Mouse (Mus musculus) frontal cortex, adult 2 months (tissue): ENCODE results near the gene Olfr628. TPM values are rescaled to one million over a fixed set of nuclear protein-coding genes. Genes with fewer than 3 reads are reported as not detected.
"Not testable (repeated sequence)": the region's sequence is repeated elsewhere in the genome, so short reads cannot be mapped to it uniquely, and the experiment has no call there.

Source experiments
- DNase-seq, 2 experiments: peaks; one replicate each; pipeline ENCODE4 v3.0.0; 2022; ENCODE audit warnings: low spot score in 1 of 2; ENCODE audit errors: extremely low spot score in 1 of 2
- polyA plus RNA-seq: library from polyadenylated mRNA; depleted of rRNA; stranded (reverse); fragments of >200 nt; gene quantifications from 2 replicates; pipeline ENCODE4 v1.2.3, GENCODE M21; 2012; rRNA removed

Gene Olfr628
- polyA plus RNA-seq: not detected in 2 replicates

DNA sequence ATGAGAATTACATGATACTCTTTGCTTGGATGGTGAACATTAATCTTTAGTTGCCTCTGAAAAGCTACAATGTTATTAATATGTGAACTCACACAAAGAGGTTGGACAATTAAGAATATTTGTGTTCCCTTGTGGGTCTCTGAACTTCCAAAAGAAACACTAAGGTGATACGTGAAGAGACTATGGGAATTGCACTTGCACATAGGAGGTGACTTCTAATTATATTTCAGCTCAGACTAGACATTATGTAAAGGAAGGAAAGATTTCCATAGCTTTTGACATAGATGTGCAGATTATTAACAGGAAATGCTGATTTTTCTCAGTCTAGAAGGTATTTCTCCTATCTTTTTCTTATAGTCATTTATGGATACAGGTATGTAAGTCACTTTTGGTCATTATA, at the start of gene Olfr628:
TSS of gene Olfr628 (plus strand) at position 301 of the 400 bp plus-strand sequence.
- DNase-seq: no peak

DNA sequence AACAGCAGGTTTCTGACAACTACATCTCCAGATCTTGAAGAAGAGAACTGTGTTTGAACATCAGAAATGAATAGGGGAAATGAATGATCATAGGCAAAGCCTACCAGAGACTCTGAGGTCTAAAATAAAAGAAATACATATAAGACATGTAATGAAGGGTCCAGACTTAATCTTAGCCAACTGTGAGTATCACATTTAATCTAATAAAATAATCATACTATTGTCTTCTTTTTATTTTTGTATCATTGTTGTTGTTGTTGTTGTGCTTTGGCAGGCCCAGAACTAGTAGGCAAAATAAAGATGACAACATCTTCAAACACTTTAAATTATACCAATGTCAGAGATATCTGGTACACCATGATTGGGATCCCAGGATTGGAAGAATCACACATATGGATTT, 47.8 kb upstream of the Olfr628 start, which contains the start of gene Olfr625-ps1:
TSS of gene Olfr625-ps1 (plus strand) at position 301 of the 400 bp plus-strand sequence.
- DNase-seq: no peak

DNA sequence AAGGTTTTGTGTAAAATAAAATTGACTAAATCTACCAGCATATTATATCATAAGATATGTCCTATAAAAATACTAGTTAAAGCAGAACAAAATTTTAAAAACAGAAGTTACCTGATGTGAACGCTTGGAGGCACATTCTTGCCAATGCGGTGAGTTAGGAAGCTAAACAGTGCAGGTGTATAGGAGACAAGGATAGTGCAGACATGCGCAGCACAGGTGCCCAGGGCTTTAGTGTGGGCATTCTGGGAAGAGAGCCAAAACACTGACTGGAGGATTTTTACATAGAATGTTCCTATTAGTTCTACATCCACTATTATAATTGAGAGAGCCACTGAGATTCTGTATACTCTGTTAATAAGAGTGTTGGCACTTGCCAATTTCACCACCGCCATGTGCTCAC, 30.7 kb upstream of the Olfr628 start:
- no peak for DNase-seq

DNA sequence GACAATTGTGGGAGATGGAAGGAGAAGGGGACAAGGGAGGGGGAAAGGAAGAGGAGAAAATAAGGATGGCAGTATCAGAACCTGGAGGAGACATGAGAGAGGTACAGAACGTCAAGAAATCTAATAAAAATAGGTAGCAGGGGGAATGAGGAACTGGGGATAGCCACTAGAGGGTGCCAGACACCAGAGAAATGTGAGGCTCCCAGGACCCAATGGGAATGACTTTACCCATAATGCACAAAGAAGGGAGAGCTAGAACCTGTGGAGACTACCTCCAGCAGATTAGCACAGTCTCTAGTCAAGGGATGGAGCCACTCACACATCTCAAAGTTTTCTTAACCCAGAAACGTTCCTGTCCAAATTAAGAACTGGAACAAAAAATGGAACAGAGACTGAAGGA, 18.1 kb upstream of the Olfr628 start:
- DNase-seq: no peak

DNA sequence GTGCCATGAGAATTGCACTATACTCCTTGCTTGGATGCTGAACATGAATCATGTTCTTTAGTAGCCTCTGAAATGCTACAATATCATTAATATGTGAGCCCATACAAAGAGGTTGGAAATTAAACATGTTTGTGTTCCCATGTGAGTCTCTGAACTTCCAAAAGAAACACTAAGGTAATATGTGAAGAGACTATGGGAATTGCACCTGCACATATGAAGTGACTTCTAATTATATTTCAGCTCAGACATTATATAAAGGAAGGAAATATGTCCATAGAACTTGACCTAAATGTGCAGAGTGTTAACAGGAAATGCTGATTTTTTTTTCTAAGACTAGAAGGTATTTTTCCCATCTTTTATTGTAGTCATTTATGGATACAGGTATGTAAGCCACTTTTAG, 15.8 kb upstream of the Olfr628 start, which contains the start of gene Olfr243:
TSS of gene Olfr243 (plus strand) at position 301 of the 400 bp plus-strand sequence.
- DNase-seq: no peak

- not testable (repeated sequence) for DNase-seq
Observed at GRCm38 (mm10) chr7:103716398-103716797, 13.8 kb upstream of the Olfr628 start.

DNA sequence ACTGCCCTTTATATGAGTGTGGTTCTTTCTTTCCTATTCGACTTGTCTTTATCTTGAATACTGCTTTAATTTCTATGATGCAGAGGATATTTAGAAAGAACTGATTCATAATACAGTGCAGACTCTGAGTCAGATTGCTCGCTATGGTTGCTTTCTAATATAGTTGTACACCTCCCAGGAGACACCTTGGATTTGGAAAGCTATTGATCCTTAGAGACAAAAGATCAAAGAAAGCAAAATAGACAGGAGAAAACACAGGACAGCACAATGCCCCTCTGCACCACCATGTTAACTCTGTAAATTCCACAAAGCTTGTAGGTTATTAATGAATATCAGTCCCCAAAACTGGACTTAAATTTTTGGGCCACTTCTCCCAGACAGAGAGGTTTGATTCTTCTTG, 14.7 kb downstream of the Olfr628 start, which contains the start of gene Olfr629:
TSS of gene Olfr629 (minus strand) at position 101 of the 400 bp plus-strand sequence.
- no peak for DNase-seq

DNA sequence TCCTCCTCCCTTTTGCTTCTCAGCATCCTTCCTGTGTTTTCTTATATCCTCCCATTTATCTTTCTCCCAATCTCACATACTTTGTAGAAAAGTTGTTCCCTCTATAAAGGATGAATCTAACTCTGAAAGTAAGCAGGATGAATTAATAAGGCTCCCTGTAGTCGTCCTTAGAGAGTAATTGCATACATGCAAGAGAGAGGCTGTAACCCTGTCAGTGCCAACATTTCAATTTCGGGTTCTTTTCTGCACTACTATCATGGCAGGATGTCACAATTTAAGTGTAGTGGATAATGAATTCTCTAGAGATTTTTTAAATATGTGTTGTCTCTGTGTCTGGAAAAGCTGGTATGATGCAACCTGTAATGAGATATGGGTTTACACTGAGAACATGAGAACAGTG, 27.1 kb downstream of the Olfr628 start, which contains the start of gene Olfr630:
TSS of gene Olfr630 (minus strand) at position 101 of the 400 bp plus-strand sequence.
- DNase-seq: no peak

GRCm38 (mm10) chr7:103762212-103762611, 32.0 kb downstream of the Olfr628 start:
- not testable (repeated sequence) for DNase-seq

DNA sequence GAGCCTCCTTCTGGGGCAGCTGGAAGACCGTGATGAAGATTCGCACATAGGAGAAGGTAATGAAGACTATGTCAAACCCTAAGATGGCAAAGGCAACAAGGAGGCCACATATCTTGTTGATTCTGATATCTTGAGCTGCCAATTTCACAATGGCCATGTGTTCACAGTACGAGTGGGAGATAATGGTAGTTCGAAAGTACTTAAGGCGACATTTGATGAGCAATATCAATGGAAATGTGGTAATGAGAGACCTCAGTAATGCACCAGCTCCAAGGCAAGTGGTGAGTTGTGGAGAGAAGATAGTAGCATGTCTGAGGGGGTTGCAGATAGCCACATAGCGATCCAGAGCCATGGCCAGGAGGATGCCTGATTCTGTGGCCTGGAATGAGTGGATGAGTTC, 37.5 kb downstream of the Olfr628 start:
- DNase-seq: not testable (repeated sequence)

GRCm38 (mm10) chr7:103771494-103771893, 41.3 kb downstream of the Olfr628 start, which contains the start of gene Olfr69:
Gene Olfr69, minus strand, starts transcription at chr7:103771594.
- no peak for DNase-seq

DNA sequence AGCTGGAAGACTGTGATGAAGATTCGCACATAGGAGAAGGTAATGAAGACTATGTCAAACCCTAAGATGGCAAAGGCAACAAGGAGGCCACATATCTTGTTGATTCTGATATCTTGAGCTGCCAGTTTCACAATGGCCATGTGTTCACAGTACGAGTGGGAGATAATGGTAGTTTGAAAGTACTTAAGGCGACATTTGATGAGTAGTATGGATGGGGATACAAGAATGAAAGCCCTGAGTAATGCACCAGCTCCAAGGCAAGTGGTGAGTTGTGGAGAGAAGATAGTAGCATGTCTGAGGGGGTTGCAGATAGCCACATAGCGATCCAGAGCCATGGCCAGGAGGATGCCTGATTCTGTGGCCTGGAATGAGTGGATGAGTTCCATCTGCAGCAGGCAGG, 47.5 kb downstream of the Olfr628 start:
- DNase-seq: not testable (repeated sequence)

DNA sequence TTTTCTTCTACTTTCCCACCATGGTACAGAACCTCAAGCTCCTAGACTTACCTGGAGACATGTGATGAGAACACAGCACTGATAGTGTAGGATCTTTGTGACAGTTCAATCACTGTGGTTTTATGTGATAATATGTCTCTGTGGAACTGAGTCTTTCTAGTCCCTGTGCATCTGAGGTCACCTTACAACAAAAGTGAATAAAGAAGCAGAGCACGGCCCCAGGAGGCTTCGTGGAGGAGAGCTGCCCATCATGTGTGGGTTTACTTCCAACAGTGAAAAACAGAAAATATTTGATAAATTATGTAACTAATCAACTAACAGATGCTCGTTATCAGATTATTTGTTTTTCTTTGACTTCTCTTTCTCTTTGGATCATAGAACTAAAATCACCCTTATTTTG, 49.4 kb downstream of the Olfr628 start, which contains the start of gene Olfr68:
TSS of gene Olfr68 (minus strand) at position 101 of the 400 bp plus-strand sequence.
- DNase-seq: no peak

Other genes with a start within 250 kb of the Olfr628 start
- not detected in 2 replicates for gene Olfr609, start 232.3 kb upstream of the Olfr628 start, polyA plus RNA-seq
- gene Olfr610, start 218.3 kb upstream of the Olfr628 start, polyA plus RNA-seq: not detected in 2 replicates
- gene Olfr611, start 209.5 kb upstream of the Olfr628 start, polyA plus RNA-seq: not detected in 2 replicates
- gene Olfr612, start 187.7 kb upstream of the Olfr628 start, polyA plus RNA-seq: not detected in 2 replicates
- not detected in 2 replicates for gene Olfr613, start 182.3 kb upstream of the Olfr628 start, polyA plus RNA-seq
- gene Olfr615, start 174.3 kb upstream of the Olfr628 start, polyA plus RNA-seq: not detected in 2 replicates
- gene Olfr616, start 161.2 kb upstream of the Olfr628 start, polyA plus RNA-seq: not detected in 2 replicates
- gene Olfr617, start 157.3 kb upstream of the Olfr628 start, polyA plus RNA-seq: not detected in 2 replicates
- gene Olfr618, start 140.3 kb upstream of the Olfr628 start, polyA plus RNA-seq: not detected in 2 replicates
- not detected in 2 replicates for gene Olfr619, start 129.8 kb upstream of the Olfr628 start, polyA plus RNA-seq
- not detected in 2 replicates for gene Olfr620, start 117.8 kb upstream of the Olfr628 start, polyA plus RNA-seq
- not detected in 2 replicates for gene Olfr622, start 87.7 kb upstream of the Olfr628 start, polyA plus RNA-seq
- gene Olfr623, start 66.7 kb upstream of the Olfr628 start, polyA plus RNA-seq: not detected in 2 replicates
- 0.02 TPM in 1 of 2 replicates, not detected in the other for gene Olfr624, start 59.2 kb upstream of the Olfr628 start, polyA plus RNA-seq
- not detected in 2 replicates for gene Olfr625-ps1, start 47.7 kb upstream of the Olfr628 start, polyA plus RNA-seq
- gene Olfr243, start 15.7 kb upstream of the Olfr628 start, polyA plus RNA-seq: not detected in 2 replicates
- gene Olfr629, start 14.6 kb downstream of the Olfr628 start, polyA plus RNA-seq: not detected in 2 replicates
- gene Olfr630, start 27.0 kb downstream of the Olfr628 start, polyA plus RNA-seq: not detected in 2 replicates
- gene Olfr69, start 41.2 kb downstream of the Olfr628 start, polyA plus RNA-seq: not detected in 2 replicates
- not detected in 2 replicates for gene Olfr68, start 49.3 kb downstream of the Olfr628 start, polyA plus RNA-seq
- gene Olfr67, start 61.4 kb downstream of the Olfr628 start, polyA plus RNA-seq: not detected in 2 replicates
- gene Hbb-bt, start 83.6 kb downstream of the Olfr628 start, polyA plus RNA-seq: 66.4 and 91.1 TPM in 2 replicates
- 468 and 610 TPM in 2 replicates for gene Hbb-bs, start 97.7 kb downstream of the Olfr628 start, polyA plus RNA-seq
- gene Hbb-bh2, start 110.1 kb downstream of the Olfr628 start, polyA plus RNA-seq: not detected in 2 replicates
- 2.1 and 9.1 TPM in 2 replicates for gene Hbb-bh1, start 112.8 kb downstream of the Olfr628 start, polyA plus RNA-seq
- gene Hbb-y, start 122.8 kb downstream of the Olfr628 start, polyA plus RNA-seq: 20.5 and 59.2 TPM in 2 replicates
- not detected in 2 replicates for gene Olfr66, start 155.9 kb downstream of the Olfr628 start, polyA plus RNA-seq
- gene Olfr64, start 164.1 kb downstream of the Olfr628 start, polyA plus RNA-seq: not detected in 2 replicates
- not detected in 2 replicates for gene Olfr65, start 173.1 kb downstream of the Olfr628 start, polyA plus RNA-seq
- gene Olfr631, start 198.5 kb downstream of the Olfr628 start, polyA plus RNA-seq: not detected in 2 replicates
- not detected in 2 replicates for gene Olfr632, start 204.0 kb downstream of the Olfr628 start, polyA plus RNA-seq
- not detected in 2 replicates for gene Olfr633, start 214.1 kb downstream of the Olfr628 start, polyA plus RNA-seq
- not detected in 2 replicates for gene Olfr635, start 240.8 kb downstream of the Olfr628 start, polyA plus RNA-seq